Mouse (Mus musculus): ENCODE measurements around the gene Ndufb5. TPM values are rescaled to one million over a fixed set of nuclear protein-coding genes. Genes with fewer than 3 reads are reported as not detected.

Gene Ndufb5
- polyA plus RNA-seq (2014; fragmentation: Nextera tagmentation; extraction: Ambion mirVana) = 248 and 270 TPM in 2 replicates

- ATAC-seq (replicated peaks; ENCODE audit: low FRiP score) = peak; percentile 98
- peak within 1 kb of the TSS; percentile 88 for H3K9ac ChIP-seq (ENCODE audit: low read length)
- H3K9me3 ChIP-seq (ENCODE audit: control insufficient read depth, low read length) = no peaks in the 10 kb centered on the region
- peaks cover 3% of the 10 kb centered on the region; the same call in 1 of the 2 replicates for H3K4me1 ChIP-seq (replicated peaks; ENCODE audit: control insufficient read depth, insufficient read depth, low read length)
- H3K27me3 ChIP-seq (ENCODE audit: control insufficient read depth, insufficient read depth, low read length) = no peaks in the 10 kb centered on the region
- 0 out of 2 replicates have a peak within 1 kb of the TSS, but pooled peaks have one; percentile 37 for H3K27ac ChIP-seq (ENCODE audit: low read depth, low read length)
- under 1% methylated on average over 62 of the region's 62 CpGs for WGBS
- peak within 1 kb of the TSS; percentile 84 for H3K4me3 ChIP-seq (ENCODE audit: low read depth, low read length)
- peak; percentile 98 for DNase-seq (ENCODE audit: low spot score)
- H3K36me3 ChIP-seq (ENCODE audit: control insufficient read depth, insufficient read depth, low read length) = no peaks in the 10 kb centered on the region
- H3K4me2 ChIP-seq (ENCODE audit: low read depth, low read length, severe bottlenecking) = peak within 1 kb of the TSS; percentile 68
These were observed at the start of gene Ndufb5 for GRCm38 (mm10) chr3:32736244-32737171. Gene Ndufb5 (plus strand): TSS chr3:32736990.

GRCm38 (mm10) chr3:32687156-32687555, 49.6 kb upstream of the Ndufb5 start:
- no peak overlapping the region for H3K4me2 ChIP-seq (ENCODE audit: low read depth, low read length, severe bottlenecking)
- no peak overlapping the region for H3K9ac ChIP-seq (ENCODE audit: low read length)
- DNase-seq (ENCODE audit: low spot score) (no peak), ATAC-seq (replicated peaks; ENCODE audit: low FRiP score) (no peak)
- no peaks in the 10 kb centered on the region for H3K36me3 ChIP-seq (ENCODE audit: control insufficient read depth, insufficient read depth, low read length)
- H3K4me1 ChIP-seq (replicated peaks; ENCODE audit: control insufficient read depth, insufficient read depth, low read length) = no peaks in the 10 kb centered on the region
- 75% methylated on average over 4 of the region's 4 CpGs for WGBS
- no peaks in the 10 kb centered on the region for H3K9me3 ChIP-seq (ENCODE audit: control insufficient read depth, low read length)
- H3K4me3 ChIP-seq (ENCODE audit: low read depth, low read length) = no peak overlapping the region
- no peak overlapping the region for H3K27ac ChIP-seq (ENCODE audit: low read depth, low read length)
- H3K27me3 ChIP-seq (ENCODE audit: control insufficient read depth, insufficient read depth, low read length) = no peaks in the 10 kb centered on the region

- no peaks in the 10 kb centered on the region for H3K36me3 ChIP-seq (ENCODE audit: control insufficient read depth, insufficient read depth, low read length)
- H3K9ac ChIP-seq (ENCODE audit: low read length) = no peak overlapping the region
- no peak overlapping the region for H3K4me2 ChIP-seq (ENCODE audit: low read depth, low read length, severe bottlenecking)
- H3K4me3 ChIP-seq (ENCODE audit: low read depth, low read length) = no peak overlapping the region
- H3K9me3 ChIP-seq (ENCODE audit: control insufficient read depth, low read length) = no peaks in the 10 kb centered on the region
- no peaks in the 10 kb centered on the region for H3K27me3 ChIP-seq (ENCODE audit: control insufficient read depth, insufficient read depth, low read length)
- whole genome bisulfite sequencing = 88% methylated on average over 9 of the region's 9 CpGs
- ATAC-seq (replicated peaks; ENCODE audit: low FRiP score) = no peak
- H3K27ac ChIP-seq (ENCODE audit: low read depth, low read length) = no peak overlapping the region
- no peak for DNase-seq (ENCODE audit: low spot score)
- H3K4me1 ChIP-seq (replicated peaks; ENCODE audit: control insufficient read depth, insufficient read depth, low read length) = no peaks in the 10 kb centered on the region
These were observed 47.2 kb upstream of the Ndufb5 start for GRCm38 (mm10) chr3:32689567-32689999.

GRCm38 (mm10) chr3:32690008-32690407, 46.8 kb upstream of the Ndufb5 start:
- H3K36me3 ChIP-seq (ENCODE audit: control insufficient read depth, insufficient read depth, low read length) = no peaks in the 10 kb centered on the region
- H3K9me3 ChIP-seq (ENCODE audit: control insufficient read depth, low read length) = no peaks in the 10 kb centered on the region
- no peak overlapping the region for H3K27ac ChIP-seq (ENCODE audit: low read depth, low read length)
- ATAC-seq (replicated peaks; ENCODE audit: low FRiP score) = no peak
- H3K4me1 ChIP-seq (replicated peaks; ENCODE audit: control insufficient read depth, insufficient read depth, low read length) = no peaks in the 10 kb centered on the region
- DNase-seq (ENCODE audit: low spot score) = no peak
- WGBS = 91% methylated on average over 3 of the region's 3 CpGs
- H3K9ac ChIP-seq (ENCODE audit: low read length) = no peak overlapping the region
- H3K27me3 ChIP-seq (ENCODE audit: control insufficient read depth, insufficient read depth, low read length) = no peaks in the 10 kb centered on the region
- no peak overlapping the region for H3K4me3 ChIP-seq (ENCODE audit: low read depth, low read length)
- no peak overlapping the region for H3K4me2 ChIP-seq (ENCODE audit: low read depth, low read length, severe bottlenecking)

GRCm38 (mm10) chr3:32690901-32691300, 45.9 kb upstream of the Ndufb5 start:
- Histone ChIP-seq H3K27ac (ENCODE audit: low read depth, low read length) (no peak overlapping the region), H3K9ac (ENCODE audit: low read length) (no peak overlapping the region), H3K4me1 (replicated peaks; ENCODE audit: control insufficient read depth, insufficient read depth, low read length) (no peaks in the 10 kb centered on the region), H3K4me2 (ENCODE audit: low read depth, low read length, severe bottlenecking) (no peak overlapping the region), H3K27me3 (ENCODE audit: control insufficient read depth, insufficient read depth, low read length) (no peaks in the 10 kb centered on the region), H3K36me3 (ENCODE audit: control insufficient read depth, insufficient read depth, low read length) (no peaks in the 10 kb centered on the region), H3K9me3 (ENCODE audit: control insufficient read depth, low read length) (no peaks in the 10 kb centered on the region), H3K4me3 (ENCODE audit: low read depth, low read length) (no peak overlapping the region)
- ATAC-seq (replicated peaks; ENCODE audit: low FRiP score) (no peak), DNase-seq (ENCODE audit: low spot score) (no peak)
- 63% methylated on average over 1 of the region's 1 CpGs for WGBS

- H3K4me1 ChIP-seq (replicated peaks; ENCODE audit: control insufficient read depth, insufficient read depth, low read length) = no peaks in the 10 kb centered on the region
- H3K4me2 ChIP-seq (ENCODE audit: low read depth, low read length, severe bottlenecking) = no peak overlapping the region
- DNase-seq (ENCODE audit: low spot score) = no peak
- H3K36me3 ChIP-seq (ENCODE audit: control insufficient read depth, insufficient read depth, low read length) = no peaks in the 10 kb centered on the region
- no peaks in the 10 kb centered on the region for H3K27me3 ChIP-seq (ENCODE audit: control insufficient read depth, insufficient read depth, low read length)
- no peak overlapping the region for H3K4me3 ChIP-seq (ENCODE audit: low read depth, low read length)
- WGBS = 79% methylated on average over 5 of the region's 5 CpGs
- H3K9ac ChIP-seq (ENCODE audit: low read length) = no peak overlapping the region
- no peak for ATAC-seq (replicated peaks; ENCODE audit: low FRiP score)
- no peak overlapping the region for H3K27ac ChIP-seq (ENCODE audit: low read depth, low read length)
- H3K9me3 ChIP-seq (ENCODE audit: control insufficient read depth, low read length) = no peaks in the 10 kb centered on the region
These were observed 44.9 kb upstream of the Ndufb5 start for GRCm38 (mm10) chr3:32691841-32692240.

GRCm38 (mm10) chr3:32694211-32694610, 42.6 kb upstream of the Ndufb5 start:
- Histone ChIP-seq H3K9me3 (ENCODE audit: control insufficient read depth, low read length) (no peaks in the 10 kb centered on the region), H3K27ac (ENCODE audit: low read depth, low read length) (no peak overlapping the region), H3K27me3 (ENCODE audit: control insufficient read depth, insufficient read depth, low read length) (no peaks in the 10 kb centered on the region), H3K4me1 (replicated peaks; ENCODE audit: control insufficient read depth, insufficient read depth, low read length) (no peaks in the 10 kb centered on the region), H3K36me3 (ENCODE audit: control insufficient read depth, insufficient read depth, low read length) (no peaks in the 10 kb centered on the region), H3K4me2 (ENCODE audit: low read depth, low read length, severe bottlenecking) (no peak overlapping the region), H3K9ac (ENCODE audit: low read length) (no peak overlapping the region), H3K4me3 (ENCODE audit: low read depth, low read length) (no peak overlapping the region)
- DNase-seq (ENCODE audit: low spot score) (no peak), ATAC-seq (replicated peaks; ENCODE audit: low FRiP score) (no peak)
- WGBS = 46% methylated on average over 5 of the region's 5 CpGs

GRCm38 (mm10) chr3:32694737-32695582, 41.8 kb upstream of the Ndufb5 start:
- 81% methylated on average over 12 of the region's 12 CpGs for WGBS
- ATAC-seq (replicated peaks; ENCODE audit: low FRiP score) = no peak
- no peak for DNase-seq (ENCODE audit: low spot score)

More at GRCm38 (mm10) chr3:32694737-32695582, 41.8 kb upstream of the Ndufb5 start:
- Histone ChIP-seq H3K27me3 (ENCODE audit: control insufficient read depth, insufficient read depth, low read length) (no peaks in the 10 kb centered on the region), H3K9ac (ENCODE audit: low read length) (no peak overlapping the region), H3K4me3 (ENCODE audit: low read depth, low read length) (no peak overlapping the region), H3K36me3 (ENCODE audit: control insufficient read depth, insufficient read depth, low read length) (no peaks in the 10 kb centered on the region), H3K9me3 (ENCODE audit: control insufficient read depth, low read length) (no peaks in the 10 kb centered on the region), H3K27ac (ENCODE audit: low read depth, low read length) (no peak overlapping the region), H3K4me2 (ENCODE audit: low read depth, low read length, severe bottlenecking) (no peak overlapping the region), H3K4me1 (replicated peaks; ENCODE audit: control insufficient read depth, insufficient read depth, low read length) (no peaks in the 10 kb centered on the region)
